In the genomic region with DNA sequence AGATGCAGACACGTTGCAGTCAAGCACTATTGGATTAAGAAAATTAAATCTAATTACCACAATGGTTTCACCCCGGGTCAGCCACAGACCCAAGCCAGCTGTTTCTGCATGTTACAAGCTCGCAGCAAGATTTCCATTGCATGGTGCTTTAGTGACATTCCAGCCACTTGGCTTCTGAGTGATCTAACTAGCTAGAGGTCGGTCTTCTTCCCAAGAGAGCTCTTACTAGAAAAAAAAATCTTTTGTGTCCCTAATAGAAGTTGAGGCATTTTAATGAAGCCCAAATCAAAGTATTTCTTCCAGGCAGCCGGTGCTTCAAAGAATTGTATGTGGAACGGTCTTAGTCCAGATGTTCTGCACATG, we compare ENCODE assay signal across 10 mouse cellular contexts. TPM values are rescaled to one million over a fixed set of nuclear protein-coding genes. Genes with fewer than 3 reads are reported as not detected.
DNase-seq lines count a peak whose midpoint lies in the region; ATAC-seq lines count a peak whose summit lies in the region.
"Had no signal": no experiment of that assay in that cellular context is flagged by ENCODE, and none has a peak within 500 bp of the region (broad histone marks: within the 10 kb centered on the region; RNA-seq: fewer than 3 reads in every experiment).

No protein-coding gene starts in this region.

- H3K36me3 ChIP-seq in heart, embryonic 14.5 days (ENCODE audit: control insufficient read depth, insufficient read depth, low read length) = no peaks in the 10 kb centered on the region
- H3K36me3 ChIP-seq in forebrain, embryonic 13.5 days (ENCODE audit: poor library complexity, severe bottlenecking) = no peaks in the 10 kb centered on the region
- H3K36me3 ChIP-seq in neural tube, embryonic 13.5 days = no peaks in the 10 kb centered on the region
- no peaks in the 10 kb centered on the region for H3K36me3 ChIP-seq in liver, embryonic 11.5 days (ENCODE audit: control insufficient read depth, insufficient read depth, low read length)

- H3K9ac ChIP-seq in heart, embryonic 14.5 days (ENCODE audit: low read length) = no peak overlapping the region
- no peak overlapping the region for H3K9ac ChIP-seq in forebrain, embryonic 13.5 days
- peak overlapping the region; percentile 81; the same call in 1 of the 2 replicates for H3K9ac ChIP-seq in neural tube, embryonic 13.5 days
- no peak overlapping the region for H3K9ac ChIP-seq in liver, embryonic 11.5 days (ENCODE audit: low read depth, low read length)

- no peak for DNase-seq in heart, postnatal 25 days (ENCODE audit: low spot score)
- DNase-seq in kidney, postnatal 14 days = peak; percentile 54
- no peak for DNase-seq in liver, embryonic 11.5 days (ENCODE audit: low spot score)
- DNase-seq in urinary bladder, adult 18-20 months (ENCODE audit: low spot score in 2 of 2) = no peak
- DNase-seq: adrenal gland, adult 2 months had no signal

- H3K4me2 ChIP-seq in heart, embryonic 14.5 days (ENCODE audit: low read length) = peak overlapping the region; percentile 95
- peak overlapping the region; percentile 79 for H3K4me2 ChIP-seq in forebrain, embryonic 13.5 days
- peak overlapping the region; percentile 89 for H3K4me2 ChIP-seq in neural tube, embryonic 13.5 days
- no peak overlapping the region for H3K4me2 ChIP-seq in liver, embryonic 11.5 days

- whole genome bisulfite sequencing in heart, embryonic 14.5 days = 24% methylated on average over 6 of the region's 6 CpGs
- WGBS in forebrain, embryonic 13.5 days = 9% methylated on average over 6 of the region's 6 CpGs
- WGBS in neural tube, embryonic 13.5 days = 12% methylated on average over 6 of the region's 6 CpGs
- WGBS in liver, embryonic 11.5 days = 23% methylated on average over 6 of the region's 6 CpGs

- intact Hi-C loops in heart, postnatal 25 days (cut with DNase I) = loop anchor here (10.0 kb wide), 1 partner anchor 400 kb away; no protein-coding TSS in a partner anchor

- H3K4me3 ChIP-seq in heart, embryonic 14.5 days (ENCODE audit: control insufficient read depth in 1 of 2, insufficient read depth in 1 of 2, low read depth in 1 of 2, low read length in 2 of 2) = peak overlapping the region in 1 of 2 experiments; percentile 64; a peak in 2 of 4 replicates
- peak overlapping the region; percentile 67; the same call in 1 of the 2 replicates for H3K4me3 ChIP-seq in forebrain, embryonic 13.5 days
- H3K4me3 ChIP-seq in neural tube, embryonic 13.5 days = peak overlapping the region; percentile 68
- no peak overlapping the region for H3K4me3 ChIP-seq in liver, embryonic 11.5 days (ENCODE audit: low read depth, low read length)
- H3K4me3 ChIP-seq: megakaryocyte, embryonic 14.5 days had no signal

- H3K9me3 ChIP-seq in heart, embryonic 14.5 days (ENCODE audit: control insufficient read depth, low read length) = no peaks in the 10 kb centered on the region
- no peaks in the 10 kb centered on the region for H3K9me3 ChIP-seq in forebrain, embryonic 13.5 days (replicated peaks)
- no peaks in the 10 kb centered on the region for H3K9me3 ChIP-seq in neural tube, embryonic 13.5 days
- no peaks in the 10 kb centered on the region for H3K9me3 ChIP-seq in liver, embryonic 11.5 days (ENCODE audit: control insufficient read depth, low read length)

- H3K4me1 ChIP-seq in heart, embryonic 14.5 days (ENCODE audit: control insufficient read depth in 2 of 2, insufficient read depth in 2 of 2, low read length in 2 of 2) = peaks cover 0 to 8% of the 10 kb centered on the region in 2 experiments
- H3K4me1 ChIP-seq in forebrain, embryonic 13.5 days = peaks cover 27% of the 10 kb centered on the region
- peaks cover 38% of the 10 kb centered on the region for H3K4me1 ChIP-seq in neural tube, embryonic 13.5 days (replicated peaks)
- no peaks in the 10 kb centered on the region for H3K4me1 ChIP-seq in liver, embryonic 11.5 days (replicated peaks; ENCODE audit: control insufficient read depth, insufficient read depth, low read length)

- H3K27me3 ChIP-seq in heart, embryonic 14.5 days (ENCODE audit: control insufficient read depth, insufficient read depth, low read length) = 0 out of 2 replicates have a peak, but pooled peaks cover 9% of the 10 kb centered on the region
- peaks cover 15% of the 10 kb centered on the region for H3K27me3 ChIP-seq in forebrain, embryonic 13.5 days
- peaks cover 10% of the 10 kb centered on the region; the same call in 1 of the 2 replicates for H3K27me3 ChIP-seq in neural tube, embryonic 13.5 days
- H3K27me3 ChIP-seq in liver, embryonic 11.5 days (replicated peaks; ENCODE audit: control insufficient read depth, insufficient read depth, low read length) = peaks cover 44% of the 10 kb centered on the region

- H3K27ac ChIP-seq in heart, embryonic 14.5 days (replicated peaks in 1 of 2; ENCODE audit: control insufficient read depth in 1 of 2, insufficient read depth in 1 of 2, low read depth in 2 of 2, low read length in 2 of 2) = no peak overlapping the region
- no peak overlapping the region for H3K27ac ChIP-seq in forebrain, embryonic 13.5 days
- H3K27ac ChIP-seq in neural tube, embryonic 13.5 days (replicated peaks) = no peak overlapping the region; the same call in 1 of the 2 replicates
- H3K27ac ChIP-seq in liver, embryonic 11.5 days (ENCODE audit: low read depth, low read length) = no peak overlapping the region

- no peak for ATAC-seq in heart, embryonic 14.5 days (ENCODE audit: insufficient number of reproducible peaks, insufficient read depth, low FRiP score, low read depth)
- ATAC-seq in forebrain, embryonic 13.5 days = no peak
- no peak for ATAC-seq in neural tube, embryonic 13.5 days (ENCODE audit: low read depth)
- ATAC-seq in liver, embryonic 11.5 days (replicated peaks; ENCODE audit: low FRiP score) = no peak
- no peak for ATAC-seq in CD4-positive, CD25-positive, alpha-beta regulatory T cell, adult 4 months

RNA-seq across cellular contexts. Expression of gene Cdh6, which starts 1.1 kb away (rescaled TPM):
- 1.5 and 2.0 TPM in 2 replicates for polyA plus RNA-seq in heart, embryonic 14.5 days (2014; fragmentation: Nextera tagmentation; extraction: Ambion mirVana)
- 1 to 10 TPM in 1 of 2 experiments, under 1 TPM in 1; 0.34 to 1.1 TPM for total RNA-seq in heart, postnatal 25 days (2021)
- 9.1 TPM in 2 replicates for polyA plus RNA-seq in forebrain, embryonic 13.5 days (2015; fragmentation: Nextera tagmentation; extraction: Ambion mirVana)
- 16.8 and 19.6 TPM in 2 replicates for polyA plus RNA-seq in neural tube, embryonic 13.5 days (2015; fragmentation: Nextera tagmentation; extraction: Ambion mirVana)
- 0.83 and 0.92 TPM in 2 replicates for polyA plus RNA-seq in liver, embryonic 11.5 days (2014; fragmentation: Nextera tagmentation; extraction: Ambion mirVana)
- polyA plus RNA-seq in CD4-positive, CD25-positive, alpha-beta regulatory T cell, adult 4 months (2017; shearing (Covaris generic)) = under 1 TPM in 1 of 2 experiments, not detected in 1; 0.05 TPM
